Mouse (Mus musculus): ENCODE results near the gene Nup62. TPM values are rescaled to one million over a fixed set of nuclear protein-coding genes. Genes with fewer than 3 reads are reported as not detected.

The Nup62 gene
- polyA plus RNA-seq (2012; fragmentation: generic; extraction: Trizol) = 77.0 TPM

- peak within 1 kb of the TSS; percentile 97 for H3K4me2 ChIP-seq (ENCODE audit: low read depth)
- TF ChIP-seq USF1 (IDR thresholded peaks at IDR 0.05; ENCODE audit: low read depth) (no peak), E2F4 (IDR thresholded peaks at IDR 0.05; ENCODE audit: insufficient read depth) (peak; percentile 67), POLR2AphosphoS2 (IDR thresholded peaks at IDR 0.05; ENCODE audit: insufficient read length, low read depth) (peak; percentile 55), TCF12 (IDR thresholded peaks at IDR 0.05; ENCODE audit: insufficient read depth, poor library complexity, severe bottlenecking) (no peak), SRF (IDR thresholded peaks at IDR 0.05; ENCODE audit: control insufficient read depth, insufficient read length, low read depth) (peak; percentile 0), CEBPB (IDR thresholded peaks at IDR 0.05; ENCODE audit: insufficient read depth, poor library complexity, severe bottlenecking) (no peak), MYOG (IDR thresholded peaks at IDR 0.05; ENCODE audit: control insufficient read depth in 1 of 3, insufficient read depth in 1 of 3, insufficient read length in 2 of 3, low read depth in 2 of 3) (peak in 2 of 3 experiments; percentile 7 to 28), MYOD1 (IDR thresholded peaks at IDR 0.05; ENCODE audit: control insufficient read depth in 1 of 3, insufficient read length in 2 of 3, low read depth in 2 of 3) (peak in 2 of 3 experiments; percentile 20 to 21), POLR2A (IDR thresholded peaks at IDR 0.05; ENCODE audit: insufficient read length, low read depth) (peak; percentile 45)
- H3K27me3 ChIP-seq (ENCODE audit: control insufficient read depth, insufficient read depth, insufficient read length) = no peaks in the 10 kb centered on the region
- H3K79me2 ChIP-seq (ENCODE audit: control insufficient read depth, insufficient read depth) = peaks cover 68% of the 10 kb centered on the region
- H3K4me3 ChIP-seq = peak within 1 kb of the TSS; percentile 94
- H3ac ChIP-seq (ENCODE audit: control insufficient read depth, insufficient read length) = peak within 1 kb of the TSS; percentile 65
- peaks cover 31% of the 10 kb centered on the region for H3K36me3 ChIP-seq (ENCODE audit: control insufficient read depth, insufficient read depth)
Measured at GRCm38 (mm10) chr7:44815721-44816469, at the start of gene Nup62, which contains the start of gene Il4i1. Nup62 (plus strand) TSS chr7:44816088. Il4i1 (plus strand) TSS chr7:44816387.

GRCm38 (mm10) chr7:44768129-44768528, 47.8 kb upstream of the Nup62 start:
- no peaks in the 10 kb centered on the region for H3K36me3 ChIP-seq (ENCODE audit: control insufficient read depth, insufficient read depth)
- H3K4me3 ChIP-seq = no peak overlapping the region
- no peaks in the 10 kb centered on the region for H3K27me3 ChIP-seq (ENCODE audit: control insufficient read depth, insufficient read depth, insufficient read length)
- TF ChIP-seq POLR2AphosphoS2 (IDR thresholded peaks at IDR 0.05; ENCODE audit: insufficient read length, low read depth) (no peak), REST (IDR thresholded peaks at IDR 0.05; ENCODE audit: insufficient read depth, insufficient read length) (no peak), TCF12 (IDR thresholded peaks at IDR 0.05; ENCODE audit: insufficient read depth, poor library complexity, severe bottlenecking) (no peak), E2F4 (IDR thresholded peaks at IDR 0.05; ENCODE audit: insufficient read depth) (no peak), CEBPB (IDR thresholded peaks at IDR 0.05; ENCODE audit: insufficient read depth, poor library complexity, severe bottlenecking) (no peak), MYOD1 (IDR thresholded peaks at IDR 0.05; ENCODE audit: control insufficient read depth in 1 of 3, insufficient read length in 2 of 3, low read depth in 2 of 3) (no peak), MYOG (IDR thresholded peaks at IDR 0.05; ENCODE audit: control insufficient read depth in 1 of 3, insufficient read depth in 1 of 3, insufficient read length in 2 of 3, low read depth in 2 of 3) (no peak), TCF3 (IDR thresholded peaks at IDR 0.05; ENCODE audit: insufficient read length, low read depth) (no peak), POLR2A (IDR thresholded peaks at IDR 0.05; ENCODE audit: insufficient read length, low read depth) (no peak), MAX (IDR thresholded peaks at IDR 0.05; ENCODE audit: low read depth) (no peak), SRF (IDR thresholded peaks at IDR 0.05; ENCODE audit: control insufficient read depth, insufficient read length, low read depth) (no peak), USF1 (IDR thresholded peaks at IDR 0.05; ENCODE audit: low read depth) (no peak)
- H3K4me2 ChIP-seq (ENCODE audit: low read depth) = no peak overlapping the region
- no peak overlapping the region for H3ac ChIP-seq (ENCODE audit: control insufficient read depth, insufficient read length)
- H3K79me2 ChIP-seq (ENCODE audit: control insufficient read depth, insufficient read depth) = no peaks in the 10 kb centered on the region

- Histone ChIP-seq H3K4me3 (no peak overlapping the region), H3K36me3 (ENCODE audit: control insufficient read depth, insufficient read depth) (no peaks in the 10 kb centered on the region), H3K27me3 (ENCODE audit: control insufficient read depth, insufficient read depth, insufficient read length) (no peaks in the 10 kb centered on the region), H3K4me2 (ENCODE audit: low read depth) (no peak overlapping the region), H3ac (ENCODE audit: control insufficient read depth, insufficient read length) (no peak overlapping the region), H3K79me2 (ENCODE audit: control insufficient read depth, insufficient read depth) (no peaks in the 10 kb centered on the region)
- TF ChIP-seq MYOG (IDR thresholded peaks at IDR 0.05; ENCODE audit: control insufficient read depth in 1 of 3, insufficient read depth in 1 of 3, insufficient read length in 2 of 3, low read depth in 2 of 3) (no peak), MAX (IDR thresholded peaks at IDR 0.05; ENCODE audit: low read depth) (peak; percentile 90), REST (IDR thresholded peaks at IDR 0.05; ENCODE audit: insufficient read depth, insufficient read length) (peak; percentile 99)
Measured at GRCm38 (mm10) chr7:44770046-44770578, 45.8 kb upstream of the Nup62 start.

- no peak for TF ChIP-seq MAX (IDR thresholded peaks at IDR 0.05; ENCODE audit: low read depth)
- no peak for TF ChIP-seq POLR2AphosphoS2 (IDR thresholded peaks at IDR 0.05; ENCODE audit: insufficient read length, low read depth)
- no peak for TF ChIP-seq SRF (IDR thresholded peaks at IDR 0.05; ENCODE audit: control insufficient read depth, insufficient read length, low read depth)
- no peak for TF ChIP-seq MYOG (IDR thresholded peaks at IDR 0.05; ENCODE audit: control insufficient read depth in 1 of 3, insufficient read depth in 1 of 3, insufficient read length in 2 of 3, low read depth in 2 of 3)
- TF ChIP-seq TCF3 (IDR thresholded peaks at IDR 0.05; ENCODE audit: insufficient read length, low read depth) = no peak
- no peak for TF ChIP-seq CEBPB (IDR thresholded peaks at IDR 0.05; ENCODE audit: insufficient read depth, poor library complexity, severe bottlenecking)
- TF ChIP-seq TCF12 (IDR thresholded peaks at IDR 0.05; ENCODE audit: insufficient read depth, poor library complexity, severe bottlenecking) = no peak
- TF ChIP-seq USF1 (IDR thresholded peaks at IDR 0.05; ENCODE audit: low read depth) = no peak
- no peak for TF ChIP-seq MYOD1 (IDR thresholded peaks at IDR 0.05; ENCODE audit: control insufficient read depth in 1 of 3, insufficient read length in 2 of 3, low read depth in 2 of 3)
- no peak for TF ChIP-seq REST (IDR thresholded peaks at IDR 0.05; ENCODE audit: insufficient read depth, insufficient read length)
- no peak for TF ChIP-seq E2F4 (IDR thresholded peaks at IDR 0.05; ENCODE audit: insufficient read depth)
- no peak for TF ChIP-seq POLR2A (IDR thresholded peaks at IDR 0.05; ENCODE audit: insufficient read length, low read depth)
- no peaks in the 10 kb centered on the region for H3K27me3 ChIP-seq (ENCODE audit: control insufficient read depth, insufficient read depth, insufficient read length)
- no peak overlapping the region for H3ac ChIP-seq (ENCODE audit: control insufficient read depth, insufficient read length)
- H3K36me3 ChIP-seq (ENCODE audit: control insufficient read depth, insufficient read depth) = no peaks in the 10 kb centered on the region
- H3K79me2 ChIP-seq (ENCODE audit: control insufficient read depth, insufficient read depth) = no peaks in the 10 kb centered on the region
- no peak overlapping the region for H3K4me3 ChIP-seq
- H3K4me2 ChIP-seq (ENCODE audit: low read depth) = no peak overlapping the region
Measured at GRCm38 (mm10) chr7:44772591-44773204, 43.2 kb upstream of the Nup62 start.

Measured in myocyte (in vitro differentiated cells).